ENCODE assay signal across 9 mouse cellular contexts in genomic region chr2:157944156-157944893, GRCm38 (mm10). TPM values are rescaled to one million over a fixed set of nuclear protein-coding genes. Genes with fewer than 3 reads are reported as not detected.
DNase-seq lines count a peak whose midpoint lies in the region; ATAC-seq lines count a peak whose summit lies in the region.
"Had no signal": no experiment of that assay in that cellular context is flagged by ENCODE, and none has a peak within 500 bp of the region (broad histone marks: within the 10 kb centered on the region; RNA-seq: fewer than 3 reads in every experiment).

No protein-coding gene starts in this region.

- peak; percentile 33 for ATAC-seq in hindbrain, embryonic 13.5 days (ENCODE audit: low FRiP score)
- ATAC-seq in liver, embryonic 12.5 days, result peak; percentile 27; the same call in 1 of the 2 replicates

- peak overlapping the region; percentile 88 for H3K27ac ChIP-seq in embryonic facial prominence, embryonic 10.5 days (replicated peaks)
- H3K27ac ChIP-seq in hindbrain, embryonic 13.5 days, result no peak overlapping the region
- no peak overlapping the region for H3K27ac ChIP-seq in liver, embryonic 12.5 days

- DNase-seq in embryo, embryonic 11 days, result peak; percentile 28
- DNase-seq in embryo, embryonic 10 days (ENCODE audit: low spot score), result no peak
- DNase-seq in embryonic facial prominence, embryonic 10.5 days (ENCODE audit: low spot score), result no peak
- no peak for DNase-seq in urinary bladder, postnatal 10 days (ENCODE audit: low spot score)
- no peak for DNase-seq in layer of hippocampus, adult 8-10 months (ENCODE audit: low spot score in 2 of 2)
- DNase-seq in adrenal gland, postnatal 10 days, result no peak

- WGBS in embryonic facial prominence, embryonic 10.5 days, result 9% methylated on average over 37 of the region's 37 CpGs
- WGBS in hindbrain, embryonic 13.5 days, result 11% methylated on average over 33 of the region's 37 CpGs
- whole genome bisulfite sequencing in liver, embryonic 12.5 days (ENCODE audit: insufficient replicate concordance), result 12% methylated on average over 35 of the region's 37 CpGs

- H3K9ac ChIP-seq in hindbrain, embryonic 13.5 days, result peak overlapping the region; percentile 77
- H3K9ac ChIP-seq in liver, embryonic 12.5 days, result 0 out of 2 replicates have a peak overlapping the region, but pooled peaks have one; percentile 18

- H3K4me3 ChIP-seq in embryonic facial prominence, embryonic 10.5 days, result peak overlapping the region; percentile 71
- H3K4me3 ChIP-seq in hindbrain, embryonic 13.5 days, result peak overlapping the region; percentile 42
- H3K4me3 ChIP-seq in liver, embryonic 12.5 days, result peak overlapping the region; percentile 43

- peak overlapping the region; percentile 76 for H3K4me2 ChIP-seq in hindbrain, embryonic 13.5 days
- peak overlapping the region; percentile 68 for H3K4me2 ChIP-seq in liver, embryonic 12.5 days

- H3K36me3 ChIP-seq in embryonic facial prominence, embryonic 10.5 days (replicated peaks), result no peaks in the 10 kb centered on the region
- H3K36me3 ChIP-seq in hindbrain, embryonic 13.5 days, result peaks cover 9% of the 10 kb centered on the region; the same call in 1 of the 2 replicates
- no peaks in the 10 kb centered on the region for H3K36me3 ChIP-seq in liver, embryonic 12.5 days

- H3K4me1 ChIP-seq in embryonic facial prominence, embryonic 10.5 days, result peaks cover 32% of the 10 kb centered on the region
- peaks cover 39% of the 10 kb centered on the region for H3K4me1 ChIP-seq in hindbrain, embryonic 13.5 days (replicated peaks)
- H3K4me1 ChIP-seq in liver, embryonic 12.5 days, result peaks cover 6% of the 10 kb centered on the region; the same call in 1 of the 2 replicates

- H3K27me3 ChIP-seq in embryonic facial prominence, embryonic 10.5 days (replicated peaks; ENCODE audit: low read depth, poor library complexity, severe bottlenecking), result peaks cover 48% of the 10 kb centered on the region
- peaks cover 22% of the 10 kb centered on the region for H3K27me3 ChIP-seq in hindbrain, embryonic 13.5 days
- peaks cover 68% of the 10 kb centered on the region for H3K27me3 ChIP-seq in liver, embryonic 12.5 days (replicated peaks)

- H3K9me3 ChIP-seq in embryonic facial prominence, embryonic 10.5 days, result no peaks in the 10 kb centered on the region
- no peaks in the 10 kb centered on the region for H3K9me3 ChIP-seq in hindbrain, embryonic 13.5 days
- H3K9me3 ChIP-seq in liver, embryonic 12.5 days (replicated peaks), result no peaks in the 10 kb centered on the region

RNA-seq across cellular contexts. Expression of gene Vstm2l, which starts 29.9 kb away (rescaled TPM):
- polyA plus RNA-seq in embryonic facial prominence, embryonic 10.5 days (2016; fragmentation: Nextera tagmentation; extraction: Ambion mirVana), result 0.21 and 0.46 TPM in 2 replicates
- polyA plus RNA-seq in hindbrain, embryonic 13.5 days (2015; fragmentation: Nextera tagmentation; extraction: Ambion mirVana), result 16.9 and 21.6 TPM in 2 replicates
- not detected in 2 replicates for polyA plus RNA-seq in liver, embryonic 12.5 days (2016; fragmentation: Nextera tagmentation; extraction: Ambion mirVana)
- total RNA-seq in layer of hippocampus, adult 8-10 months (2022), result 10 to 100 TPM; 81.5 to 99.3 (median 90.0) TPM
- 10 to 100 TPM in 1 of 2 experiments, 1 to 10 TPM in 1; 7.3 to 15.7 TPM for total RNA-seq in adrenal gland, postnatal 10 days (2021)
- polyA plus RNA-seq: C2C12 had no signal

Comparison
In these comparisons a context has a peak if more than half of its experiments do, and no peak if none do; other contexts are left out.
1. RNA of gene Vstm2l, which starts 29.9 kb away (polyA plus RNA-seq): 16.9 to 21.6 TPM in hindbrain, embryonic 13.5 days; 0.21 to 0.46 TPM in embryonic facial prominence, embryonic 10.5 days and not detected in liver, embryonic 12.5 days; every median in the first group is over 10 times any median in the second.
2. Peak in every context shown above with its lines, with median percentiles within 50 percentile points of each other: H3K4me3 ChIP-seq.